Mouse (Mus musculus) fibroblast of lung, adult 2 months (primary cell): ENCODE data around the gene Ccdc81.
A peak's percentile ranks its signal among the peaks of the same experiment; 100 is the strongest.

Experiments used
- DNase-seq: peaks from one replicate; pipeline ENCODE4 v3.0.0-alpha.2; 2011; ENCODE audit warnings: low read depth

Ccdc81 gene

DNA sequence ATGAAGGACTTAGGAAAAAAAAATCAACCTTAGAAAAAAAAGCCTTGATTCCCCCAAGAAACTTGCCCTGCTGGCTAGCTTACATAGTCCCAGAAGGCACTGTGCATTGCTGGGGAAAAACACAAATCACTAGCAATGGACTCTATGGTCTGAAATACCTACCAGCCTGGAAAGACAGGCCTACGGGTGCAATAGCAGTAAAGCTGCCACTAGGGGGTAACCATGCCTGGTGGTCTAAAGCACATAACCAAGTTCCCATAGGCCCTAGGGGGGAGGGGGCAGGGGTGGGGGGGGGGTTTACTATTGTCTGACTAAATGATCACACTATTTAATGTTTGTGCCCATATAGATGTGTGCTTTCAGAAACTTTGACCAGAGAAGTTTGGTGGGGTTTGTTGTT lies 38.7 kb downstream of the Ccdc81 start:
- no peak for DNase-seq

- no peak for DNase-seq
These were observed 46.8 kb downstream of the Ccdc81 start for GRCm38 (mm10) chr7:89856440-89857217.

DNA sequence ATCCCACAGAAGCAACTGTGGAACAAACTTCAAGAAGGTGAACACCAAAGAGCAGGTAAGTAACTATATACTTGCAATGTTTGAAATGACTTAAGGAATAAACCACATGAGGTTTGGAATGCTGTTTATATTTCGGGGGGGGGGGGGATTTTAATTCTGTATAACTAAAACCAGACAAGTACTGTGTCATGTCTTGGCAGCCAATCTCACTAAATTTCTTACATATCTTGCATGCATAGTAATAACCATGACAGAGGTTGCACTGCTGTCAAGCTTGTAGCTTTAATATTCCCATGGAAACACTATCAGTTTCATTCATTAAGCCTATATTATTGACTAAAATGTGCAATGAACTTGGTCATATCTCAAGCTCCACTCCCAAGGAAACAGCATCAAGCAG lies 48.2 kb downstream of the Ccdc81 start:
- DNase-seq: no peak

DNA sequence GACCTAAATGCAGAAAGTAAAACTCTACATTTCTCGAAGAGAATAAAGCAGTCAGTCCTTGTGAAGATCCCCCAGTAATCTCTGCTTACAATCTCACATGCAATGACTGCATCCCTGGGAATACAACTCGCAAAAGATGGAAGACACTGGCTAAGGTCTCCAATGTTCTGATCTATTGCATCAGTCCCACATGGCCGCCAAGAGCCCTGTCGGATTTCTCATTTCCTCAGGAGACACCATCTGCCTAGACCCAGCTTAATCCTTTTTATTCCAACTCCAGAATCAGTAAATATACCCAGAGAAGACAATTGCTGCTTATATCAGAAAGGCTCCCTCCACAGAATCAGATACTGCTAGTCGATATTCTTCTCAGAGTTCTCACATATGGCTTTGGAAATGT lies 50.3 kb downstream of the Ccdc81 start:
- no peak for DNase-seq

- no peak for DNase-seq
These were observed 51.0 kb downstream of the Ccdc81 start for GRCm38 (mm10) chr7:89852158-89853095.

DNA sequence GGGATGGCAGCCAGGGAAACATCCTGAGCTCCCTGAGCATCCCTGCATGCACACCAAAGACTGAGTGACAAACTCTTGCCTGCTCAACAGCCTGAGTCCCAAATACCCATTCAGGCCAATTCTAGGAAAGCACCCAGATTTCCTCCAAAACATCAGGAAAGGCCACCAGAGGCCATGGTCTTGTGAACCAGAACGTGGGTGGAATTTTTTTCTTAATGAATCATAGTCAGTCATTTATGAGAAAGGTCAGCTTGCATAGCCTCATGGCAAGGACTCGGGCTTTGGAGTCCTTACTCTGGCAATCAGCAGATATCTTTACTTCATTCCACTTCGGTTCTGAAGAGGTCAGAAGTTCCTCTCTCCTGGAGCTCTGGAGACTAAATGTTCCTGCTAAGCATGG lies 52.9 kb downstream of the Ccdc81 start:
- DNase-seq: peak; percentile 65

- no peak for DNase-seq
These were observed 57.8 kb downstream of the Ccdc81 start for GRCm38 (mm10) chr7:89845669-89846068.

- no peak for DNase-seq
These were observed 59.9 kb downstream of the Ccdc81 start for GRCm38 (mm10) chr7:89843533-89843932.

DNA sequence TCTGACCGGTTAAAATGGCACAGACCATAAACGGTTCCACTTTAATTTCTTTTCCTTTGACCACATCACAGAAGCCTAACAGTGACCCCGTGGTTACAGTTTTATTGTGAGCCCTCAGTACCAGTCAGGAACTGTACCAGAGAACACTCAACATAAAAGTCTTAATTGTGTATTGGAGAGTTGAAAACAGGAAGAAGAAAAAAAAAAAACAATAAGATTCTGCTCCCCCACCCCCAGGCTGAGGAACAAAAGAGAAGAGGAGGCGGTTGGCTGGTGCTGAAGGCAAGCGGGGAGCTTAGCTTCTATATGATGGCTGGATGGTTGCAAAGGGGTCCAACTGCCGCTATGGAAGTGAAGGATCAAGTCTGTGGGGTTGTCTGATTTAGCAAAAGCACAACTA lies 60.3 kb downstream of the Ccdc81 start:
- DNase-seq: no peak

DNA sequence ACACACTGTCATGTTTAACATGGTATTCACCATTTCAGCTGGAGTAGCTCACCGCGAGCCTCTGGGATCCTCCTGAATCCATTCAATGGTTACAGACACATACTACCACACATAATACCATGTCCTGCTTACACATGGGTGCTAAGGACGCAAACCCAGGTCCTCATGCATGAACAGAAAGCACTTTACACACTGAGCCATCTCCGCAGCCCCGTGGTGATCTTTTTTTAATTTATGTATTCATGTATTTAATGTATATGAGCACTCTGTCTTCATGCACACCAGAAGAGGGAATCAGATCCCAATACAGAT lies 61.1 kb downstream of the Ccdc81 start:
- DNase-seq: no peak

- DNase-seq: peak; percentile 65
These were observed 61.6 kb downstream of the Ccdc81 start for GRCm38 (mm10) chr7:89841670-89842403.

DNA sequence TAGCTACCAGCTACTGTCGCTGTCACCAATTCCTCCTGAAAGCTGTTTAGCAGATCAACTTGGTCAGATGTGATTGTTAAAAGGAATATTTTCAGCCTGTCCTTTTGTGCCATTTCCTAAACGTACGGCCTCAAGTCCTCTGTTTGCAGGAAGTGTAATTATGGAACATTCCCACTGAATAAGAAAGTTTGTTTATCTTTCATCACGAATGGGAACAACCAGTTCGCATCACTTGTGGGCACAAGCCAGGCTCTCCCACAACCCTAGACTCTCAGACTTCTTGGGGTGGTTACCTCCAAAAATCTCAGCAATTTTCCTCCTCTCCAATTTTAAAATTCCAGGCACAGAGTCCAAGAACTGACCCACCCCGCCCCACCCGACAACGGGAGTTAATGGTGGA lies 63.7 kb downstream of the Ccdc81 start:
- DNase-seq: no peak

DNA sequence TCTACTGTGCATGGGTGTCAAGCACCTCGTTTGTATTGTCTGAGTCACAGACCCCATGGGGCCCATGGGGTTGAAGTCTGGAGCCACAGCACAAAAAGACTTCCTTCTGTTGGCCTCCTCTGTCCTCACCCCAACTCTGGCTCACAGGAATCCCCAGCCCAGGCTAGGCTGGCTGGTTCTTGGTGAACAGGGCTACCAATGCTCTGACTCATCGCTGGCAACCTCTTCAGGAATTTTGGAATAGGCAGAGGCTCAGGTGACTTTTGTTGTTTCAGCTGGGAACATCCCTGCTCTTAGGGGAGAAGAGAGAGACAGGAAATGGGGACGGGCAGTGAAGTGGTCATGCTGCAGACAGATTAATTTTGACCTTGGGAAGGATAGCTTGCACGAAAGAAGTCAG lies 65.6 kb downstream of the Ccdc81 start:
- DNase-seq: peak; percentile 88

- DNase-seq: no peak
These were observed 66.8 kb downstream of the Ccdc81 start for GRCm38 (mm10) chr7:89836676-89837075.

GRCm38 (mm10) chr7:89835566-89835965 lies 67.9 kb downstream of the Ccdc81 start:
- DNase-seq: no peak

DNA sequence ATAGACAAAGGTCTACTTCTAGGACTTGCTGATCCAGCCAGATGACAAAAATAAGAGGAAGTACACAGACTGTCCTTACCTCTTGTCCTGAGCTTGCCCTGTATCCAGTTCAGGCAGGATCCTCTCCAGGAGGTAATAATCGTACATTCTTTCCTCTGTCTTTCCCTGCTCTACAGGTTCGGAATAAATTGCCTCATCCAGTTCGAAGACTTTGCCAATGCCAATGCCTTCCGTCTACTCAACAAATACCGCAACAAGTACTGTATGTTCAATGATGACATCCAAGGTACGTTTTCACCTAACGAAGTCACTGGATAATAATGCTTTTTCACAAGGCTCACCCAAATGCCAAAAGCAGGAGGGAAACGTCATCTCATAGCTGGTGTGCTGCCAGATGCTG lies 69.9 kb downstream of the Ccdc81 start:
- DNase-seq: no peak

DNA sequence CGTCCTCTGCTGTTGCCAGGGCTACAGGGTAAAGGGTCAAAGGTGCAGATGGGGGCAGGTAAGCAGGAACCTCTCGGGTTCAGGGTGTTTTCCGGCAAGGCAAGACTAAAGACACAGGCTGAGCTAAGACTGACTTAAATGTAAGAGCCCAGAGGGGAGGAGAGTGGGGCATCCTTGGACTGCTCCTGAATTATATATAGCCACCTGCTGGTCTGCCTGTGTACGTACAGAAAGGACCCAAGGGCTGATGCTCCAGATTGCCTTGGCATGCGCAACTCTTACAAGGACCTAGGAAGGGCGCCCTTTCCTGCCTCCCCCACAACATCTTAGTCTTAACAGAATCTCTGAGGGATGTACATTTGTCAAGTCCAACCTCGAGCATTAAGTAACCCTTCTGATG lies 74.2 kb downstream of the Ccdc81 start:
- DNase-seq: no peak

DNA sequence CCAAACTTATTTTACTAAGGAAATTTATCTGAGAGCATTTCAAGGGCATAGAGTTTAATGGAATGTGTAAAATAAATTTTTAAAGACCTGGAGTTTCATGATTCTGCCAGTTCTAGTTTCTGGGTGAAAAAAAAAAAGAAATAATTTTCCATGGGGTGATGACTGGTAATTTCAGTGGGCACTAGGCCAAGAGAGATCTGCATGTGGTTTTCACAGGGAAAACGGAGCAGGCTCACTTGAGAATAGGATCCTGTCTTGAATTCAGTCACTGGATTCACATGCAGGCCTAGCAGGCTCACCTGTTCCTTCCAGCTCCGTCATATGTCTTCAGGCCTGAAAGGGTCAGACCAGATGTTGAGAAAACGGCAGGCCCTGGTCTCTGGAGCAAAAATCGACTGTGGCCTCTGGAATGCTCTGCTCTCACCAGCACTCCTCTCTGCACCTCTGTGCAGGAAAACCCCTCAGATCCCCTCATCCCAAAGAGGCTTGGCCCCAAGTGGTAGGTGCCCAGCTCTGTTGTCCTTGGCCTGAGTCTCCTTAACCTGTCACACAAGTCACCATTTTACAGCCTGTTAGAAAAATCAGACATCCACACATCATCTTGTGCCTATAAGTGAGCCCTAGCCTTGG lies 74.9 kb downstream of the Ccdc81 start:
- DNase-seq: no peak
